Mouse (Mus musculus) lung, adult 2 months (tissue): ENCODE measurements around the gene Birc3.

ENCODE experiments used
- CTCF ChIP-seq: fragments of 200-500 bp; IDR thresholded peaks from 2 replicates; pipeline ENCODE4 v1.5.1; 2011; ENCODE audit warnings: mild to moderate bottlenecking, low read length, control low read depth; ENCODE audit not compliant: insufficient read depth
- POLR2A ChIP-seq: fragments of 200-500 bp; IDR thresholded peaks from 2 replicates; pipeline ENCODE4 v1.6.1; 2011; ENCODE audit warnings: low read depth, mild to moderate bottlenecking, control low read depth, low read length, borderline replicate concordance; ENCODE audit errors: extremely low read depth

- TF ChIP-seq CTCF = no peak
- no peak for TF ChIP-seq POLR2A
Measured at GRCm38 (mm10) chr9:7902311-7902710, 29.3 kb upstream of the Birc3 start.
